Mouse (Mus musculus) liver, embryonic 14.5 days (tissue): ENCODE measurements at regions not wholly inside any gene's neighbourhood (a gene's known extent, or its start where the extent isn't known, plus 50 kb on each side); places are given as distances from the start of the nearest gene placed in this dataset.

Source experiments
- ATAC-seq: fragments of 200-750 bp; cut with Nextera tagmentation; 2 replicates; pipeline ENCODE4 v1.8.0; 2017; ENCODE audit warnings: moderate number of reproducible peaks, mild to moderate bottlenecking, moderate library complexity; ENCODE audit not compliant: insufficient read depth
- DNase-seq, 3 experiments: peaks; one replicate each; pipeline ENCODE4 v3.0.0-alpha.2; 2012 to 2013; ENCODE audit warnings: low read depth in 3 of 3, low spot score in 3 of 3
- H3K27ac ChIP-seq: fragments of 300-500 bp; sonication (generic); 2 replicates; pipeline ENCODE4 v1.5.1; 2014; ENCODE audit warnings: moderate library complexity, mild to moderate bottlenecking, control low read depth, inconsistent platforms
- H3K27me3 ChIP-seq: fragments of 300-500 bp; sonication (generic); 2 replicates; pipeline ENCODE4 v1.6.1; 2014; ENCODE audit warnings: mild to moderate bottlenecking, low read length, moderate library complexity; ENCODE audit not compliant: control insufficient read depth, insufficient read depth
- H3K36me3 ChIP-seq: fragments of 300-500 bp; sonication (generic); replicated peaks from 2 replicates; pipeline ENCODE4 v1.6.1; 2014; ENCODE audit warnings: low read depth; ENCODE audit not compliant: control insufficient read depth, insufficient read depth
- H3K4me1 ChIP-seq, 2 experiments: fragments of 200-500 bp in 1 of 2; fragments of 300-500 bp in 1 of 2; sonication (generic) in 1 of 2; replicated peaks; 2 replicates each; pipeline ENCODE4 v1.6.1; 2012 to 2014; ENCODE audit warnings: antibody characterized with exemption in 1 of 2, inconsistent platforms in 1 of 2, low read length in 1 of 2; ENCODE audit not compliant: control insufficient read depth in 2 of 2, insufficient read depth in 2 of 2
- H3K4me2 ChIP-seq: fragments of 300-500 bp; sonication (generic); 2 replicates; pipeline ENCODE4 v1.6.1; 2014; ENCODE audit warnings: low read depth, mild to moderate bottlenecking, control low read depth, moderate library complexity
- H3K4me3 ChIP-seq, 2 experiments: fragments of 200-500 bp in 1 of 2; fragments of 300-500 bp in 1 of 2; sonication (generic) in 1 of 2; 2 replicates each; pipeline ENCODE4 v1.5.1; 2012 to 2014; ENCODE audit warnings: low read depth in 2 of 2, low read length in 2 of 2, mild to moderate bottlenecking in 2 of 2, control low read depth in 1 of 2, inconsistent platforms in 1 of 2, moderate library complexity in 1 of 2; ENCODE audit not compliant: insufficient read depth in 1 of 2
- H3K9ac ChIP-seq: fragments of 300-500 bp; sonication (generic); replicated peaks from 2 replicates; pipeline ENCODE4 v1.6.1; 2014; ENCODE audit warnings: mild to moderate bottlenecking, control low read depth, moderate library complexity
- H3K9me3 ChIP-seq: fragments of 300-500 bp; sonication (generic); 2 replicates; pipeline ENCODE4 v1.6.1; 2016; ENCODE audit warnings: low read length, mixed read lengths; ENCODE audit not compliant: control insufficient read depth
- CTCF ChIP-seq: IDR thresholded peaks from 2 replicates; pipeline ENCODE4 v1.5.1; 2016; ENCODE audit warnings: antibody characterized with exemption, low read depth, control low read depth
- EP300 ChIP-seq: IDR thresholded peaks from 2 replicates; pipeline ENCODE4 v1.6.1; 2016; ENCODE audit warnings: antibody characterized with exemption, low read depth
- WGBS: fragments of 180-500 bp; shearing (Covaris S2); extraction: QIAGEN DNeasy Blood & Tissue Kit; methylation state at CpG from one replicate; pipeline ENCODE4 v1.1.7; 2014; ENCODE audit not compliant: insufficient replicate concordance; 5-methylcytosine and 5-hydroxymethylcytosine counted together

GRCm38 (mm10) chr6:148517536-148518245 is 73.5 kb upstream of the Tmtc1 start:
- WGBS, result 18% methylated on average over 2 of the region's 2 CpGs
- peak overlapping the region; percentile 19; the same call in 1 of the 2 replicates for H3K9ac ChIP-seq
- peak overlapping the region; percentile 92 for H3K27ac ChIP-seq
- no peaks in the 10 kb centered on the region for H3K36me3 ChIP-seq
- peaks cover 62 to 65% of the 10 kb centered on the region in 2 experiments for H3K4me1 ChIP-seq
- no peaks in the 10 kb centered on the region for H3K9me3 ChIP-seq
- no peaks in the 10 kb centered on the region for H3K27me3 ChIP-seq
- peak overlapping the region; percentile 56 for H3K4me2 ChIP-seq
- DNase-seq (peak; percentile 68 to 75 (median 69)), ATAC-seq (peak; percentile 86)
- no peak for TF ChIP-seq CTCF
- TF ChIP-seq EP300, result peak; percentile 94
- no peak overlapping the region for H3K4me3 ChIP-seq

- no peak overlapping the region for H3K4me3 ChIP-seq
- TF ChIP-seq EP300 (no peak), CTCF (no peak)
- no peak overlapping the region for H3K4me2 ChIP-seq
- H3K27me3 ChIP-seq, result no peaks in the 10 kb centered on the region
- peak overlapping the region; percentile 32 for H3K27ac ChIP-seq
- H3K36me3 ChIP-seq, result no peaks in the 10 kb centered on the region
- H3K9ac ChIP-seq, result no peak overlapping the region
- no peak for DNase-seq
- peaks cover 60 to 65% of the 10 kb centered on the region in 2 experiments for H3K4me1 ChIP-seq
- no peak for ATAC-seq
- H3K9me3 ChIP-seq, result no peaks in the 10 kb centered on the region
- 80% methylated on average over 4 of the region's 4 CpGs for WGBS
Measured at GRCm38 (mm10) chr6:148516654-148517053, 72.5 kb upstream of the Tmtc1 start.

GRCm38 (mm10) chr6:148515105-148515504 is 70.9 kb upstream of the Tmtc1 start:
- no peak for TF ChIP-seq CTCF
- no peak for TF ChIP-seq EP300
- Histone ChIP-seq H3K4me1 (peaks cover 60 to 67% of the 10 kb centered on the region in 2 experiments), H3K36me3 (no peaks in the 10 kb centered on the region), H3K27me3 (no peaks in the 10 kb centered on the region), H3K9me3 (no peaks in the 10 kb centered on the region), H3K27ac (peak overlapping the region; percentile 63), H3K4me2 (peak overlapping the region; percentile 4; the same call in 1 of the 2 replicates), H3K4me3 (no peak overlapping the region), H3K9ac (no peak overlapping the region)
- WGBS, result 77% methylated on average over 6 of the region's 6 CpGs
- ATAC-seq (no peak), DNase-seq (no peak)

- DNase-seq (peak in 2 of 3 experiments; percentile 36 to 49), ATAC-seq (peak; percentile 52)
- Histone ChIP-seq H3K9me3 (no peaks in the 10 kb centered on the region), H3K36me3 (no peaks in the 10 kb centered on the region), H3K4me3 (no peak overlapping the region), H3K27me3 (no peaks in the 10 kb centered on the region), H3K4me2 (peak overlapping the region; percentile 4; the same call in 1 of the 2 replicates), H3K27ac (peak overlapping the region; percentile 63), H3K4me1 (peaks cover 60 to 67% of the 10 kb centered on the region in 2 experiments), H3K9ac (no peak overlapping the region)
- WGBS, result 41% methylated on average over 1 of the region's 1 CpGs
- TF ChIP-seq CTCF, result no peak
- TF ChIP-seq EP300, result peak; percentile 84
Measured at GRCm38 (mm10) chr6:148514645-148515044, 70.5 kb upstream of the Tmtc1 start.

- Histone ChIP-seq H3K27me3 (no peaks in the 10 kb centered on the region), H3K4me2 (peak overlapping the region; percentile 9; the same call in 1 of the 2 replicates), H3K9me3 (no peaks in the 10 kb centered on the region), H3K36me3 (no peaks in the 10 kb centered on the region), H3K4me1 (peaks cover 60 to 64% of the 10 kb centered on the region in 2 experiments), H3K4me3 (no peak overlapping the region), H3K9ac (peak overlapping the region; percentile 21), H3K27ac (peak overlapping the region; percentile 58)
- WGBS, result 68% methylated on average over 6 of the region's 6 CpGs
- TF ChIP-seq CTCF, result no peak
- no peak for TF ChIP-seq EP300
- DNase-seq (no peak), ATAC-seq (no peak)
Measured at GRCm38 (mm10) chr6:148514124-148514523, 69.9 kb upstream of the Tmtc1 start.
